Mouse (Mus musculus) stomach, postnatal 0 days (tissue): ENCODE results near the gene Prss57. TPM values are rescaled to one million over a fixed set of nuclear protein-coding genes. Genes with fewer than 3 reads are reported as not detected.
A peak's percentile ranks its signal among the peaks of the same experiment; 100 is the strongest.

Experiments used
- ATAC-seq: fragments of 200-750 bp; cut with Nextera tagmentation; 2 replicates; pipeline ENCODE4 v1.8.0; 2017; ENCODE audit not compliant: low FRiP score, low TSS enrichment
- DNase-seq: peaks from one replicate; pipeline ENCODE4 v3.0.0-alpha.2; 2016; ENCODE audit warnings: low spot score
- H3K27ac ChIP-seq: fragments of 300-500 bp; sonication (generic); replicated peaks from 2 replicates; pipeline ENCODE4 v1.5.1; 2014; ENCODE audit warnings: mild to moderate bottlenecking, control low read depth
- H3K27me3 ChIP-seq: fragments of 300-500 bp; sonication (generic); 2 replicates; pipeline ENCODE4 v1.6.1; 2014; ENCODE audit warnings: low read length; ENCODE audit not compliant: control insufficient read depth, insufficient read depth
- H3K36me3 ChIP-seq: fragments of 300-500 bp; sonication (generic); 2 replicates; pipeline ENCODE4 v1.6.1; 2014; ENCODE audit warnings: low read length, mixed read lengths; ENCODE audit not compliant: control insufficient read depth, insufficient read depth
- H3K4me1 ChIP-seq: fragments of 300-500 bp; sonication (generic); replicated peaks from 2 replicates; pipeline ENCODE4 v1.6.1; 2014; ENCODE audit warnings: antibody characterized with exemption; ENCODE audit not compliant: control insufficient read depth, insufficient read depth
- H3K4me2 ChIP-seq: fragments of 300-500 bp; sonication (generic); replicated peaks from 2 replicates; pipeline ENCODE4 v1.6.1; 2014; ENCODE audit warnings: low read depth, mild to moderate bottlenecking, control low read depth, moderate library complexity
- H3K4me3 ChIP-seq: fragments of 300-500 bp; sonication (generic); 2 replicates; pipeline ENCODE4 v1.5.1; 2014; ENCODE audit warnings: low read depth, low read length, control low read depth
- H3K9ac ChIP-seq: fragments of 300-500 bp; sonication (generic); 2 replicates; pipeline ENCODE4 v1.6.1; 2014; ENCODE audit warnings: mild to moderate bottlenecking, low read length, control low read depth, mixed read lengths
- H3K9me3 ChIP-seq: fragments of 300-500 bp; sonication (generic); 2 replicates; pipeline ENCODE4 v1.6.1; 2016; ENCODE audit warnings: low read length; ENCODE audit not compliant: control insufficient read depth
- CTCF ChIP-seq: IDR thresholded peaks from 2 replicates; pipeline ENCODE4 v1.5.1; 2016; ENCODE audit warnings: antibody characterized with exemption, low read depth, mild to moderate bottlenecking, moderate library complexity
- EP300 ChIP-seq: optimal IDR thresholded peaks from 2 replicates; pipeline ENCODE3; 2016; ENCODE audit warnings: antibody characterized with exemption
- WGBS: fragments of 180-500 bp; shearing (Covaris S2); extraction: QIAGEN DNeasy Blood & Tissue Kit; methylation state at CpG from one replicate; pipeline ENCODE4 v1.1.7; 2014; 5-methylcytosine and 5-hydroxymethylcytosine counted together
- polyA plus RNA-seq: library from polyadenylated mRNA; unstranded; fragments of >200 nt; fragmentation: Nextera tagmentation; extraction: Ambion mirVana; gene quantifications from 2 replicates; pipeline ENCODE4 v1.2.1, GENCODE M21; 2015

Prss57 gene
- polyA plus RNA-seq, 1 experiment from 2014 or later: 0.04 TPM

DNA sequence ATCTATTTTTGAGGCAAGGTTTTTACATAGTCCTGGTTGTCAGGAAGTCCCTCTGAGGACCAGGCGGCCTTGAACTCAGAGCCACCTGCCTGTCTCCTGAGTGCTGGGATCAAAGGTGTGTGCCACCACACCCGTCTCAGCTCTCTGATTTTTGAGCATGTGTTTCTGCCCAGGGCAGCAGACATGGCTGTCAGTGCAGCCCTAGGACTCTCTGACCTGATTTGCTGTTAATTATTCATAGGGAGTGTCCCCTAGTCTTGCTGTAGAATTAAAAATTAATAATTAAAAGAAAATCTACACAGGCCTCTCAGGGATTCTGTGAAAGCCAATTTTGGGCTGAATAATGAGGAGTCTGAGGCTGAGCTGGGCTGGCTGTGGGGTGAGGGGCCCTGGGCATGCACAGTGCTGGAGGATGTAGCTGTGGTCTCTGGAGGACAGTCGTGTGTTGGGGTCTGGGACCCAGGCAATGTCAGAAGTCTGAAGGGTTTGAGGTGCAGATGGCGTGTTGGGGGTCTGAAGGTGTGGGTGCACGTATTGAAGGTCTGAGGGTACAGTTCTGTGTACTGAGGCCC lies 23.6 kb upstream of the Prss57 start:
- DNase-seq (no peak), ATAC-seq (no peak)
- H3K4me2 ChIP-seq: no peak overlapping the region
- 0 out of 2 replicates have a peak, but pooled peaks cover under 1% of the 10 kb centered on the region for H3K36me3 ChIP-seq
- H3K27ac ChIP-seq: no peak overlapping the region
- TF ChIP-seq CTCF (no peak), EP300 (no peak)
- no peak overlapping the region for H3K4me3 ChIP-seq
- H3K9ac ChIP-seq: no peak overlapping the region
- H3K27me3 ChIP-seq: no peaks in the 10 kb centered on the region
- no peaks in the 10 kb centered on the region for H3K9me3 ChIP-seq
- no peaks in the 10 kb centered on the region for H3K4me1 ChIP-seq
- 81% methylated on average over 5 of the region's 5 CpGs for WGBS

DNA sequence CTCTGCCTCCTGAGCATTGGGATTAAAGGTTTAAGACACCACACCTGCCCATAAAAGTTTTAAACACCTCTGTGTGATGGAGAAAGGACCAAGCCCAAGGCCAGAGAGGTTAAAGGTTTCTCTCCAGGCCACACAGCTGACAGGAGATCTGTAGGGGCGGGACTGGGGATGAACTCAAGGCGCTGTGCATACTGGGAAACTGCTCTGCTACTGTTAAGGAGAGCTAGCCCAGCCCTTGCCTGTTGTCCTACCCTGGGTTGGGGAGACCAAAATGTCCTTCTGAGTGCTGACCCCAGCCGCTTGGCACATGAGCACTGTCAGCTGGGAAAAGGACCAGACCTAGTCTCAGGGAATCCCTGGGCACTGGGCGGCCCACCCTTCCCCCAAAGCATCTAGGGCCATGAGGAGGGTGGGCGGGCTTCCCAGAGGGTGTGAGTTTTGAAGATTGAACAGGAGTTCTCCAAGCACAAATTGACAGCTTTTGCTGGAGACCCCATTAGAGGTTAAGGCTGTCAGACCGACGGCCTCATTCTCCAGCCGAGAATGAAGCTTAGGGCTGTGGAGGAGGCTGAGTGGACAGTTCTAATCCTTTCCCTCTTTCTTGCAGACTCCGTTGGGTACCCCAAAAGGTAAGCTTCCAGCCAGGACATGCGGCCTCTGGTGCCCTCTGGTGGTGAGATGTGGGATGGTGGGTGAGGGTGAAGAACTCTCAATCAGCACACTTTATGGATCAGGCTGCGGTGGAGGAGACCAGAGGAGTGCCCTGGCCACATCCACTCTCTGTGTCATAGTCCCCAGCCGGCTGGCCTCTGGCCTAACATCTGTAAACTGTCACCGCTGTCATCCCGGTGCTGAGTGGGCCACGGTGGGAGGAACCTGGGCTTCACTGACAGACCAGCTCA lies 21.2 kb upstream of the Prss57 start:
- peak; percentile 86 for DNase-seq
- H3K27ac ChIP-seq: no peak overlapping the region
- ATAC-seq: peak; percentile 41
- H3K4me2 ChIP-seq: no peak overlapping the region
- WGBS: 30% methylated on average over 15 of the region's 15 CpGs
- H3K9ac ChIP-seq: no peak overlapping the region
- H3K4me1 ChIP-seq: no peaks in the 10 kb centered on the region
- TF ChIP-seq EP300 (no peak), CTCF (peak; percentile 97)
- no peaks in the 10 kb centered on the region for H3K27me3 ChIP-seq
- no peaks in the 10 kb centered on the region for H3K9me3 ChIP-seq
- H3K4me3 ChIP-seq: no peak overlapping the region
- 0 out of 2 replicates have a peak, but pooled peaks cover 3% of the 10 kb centered on the region for H3K36me3 ChIP-seq

DNA sequence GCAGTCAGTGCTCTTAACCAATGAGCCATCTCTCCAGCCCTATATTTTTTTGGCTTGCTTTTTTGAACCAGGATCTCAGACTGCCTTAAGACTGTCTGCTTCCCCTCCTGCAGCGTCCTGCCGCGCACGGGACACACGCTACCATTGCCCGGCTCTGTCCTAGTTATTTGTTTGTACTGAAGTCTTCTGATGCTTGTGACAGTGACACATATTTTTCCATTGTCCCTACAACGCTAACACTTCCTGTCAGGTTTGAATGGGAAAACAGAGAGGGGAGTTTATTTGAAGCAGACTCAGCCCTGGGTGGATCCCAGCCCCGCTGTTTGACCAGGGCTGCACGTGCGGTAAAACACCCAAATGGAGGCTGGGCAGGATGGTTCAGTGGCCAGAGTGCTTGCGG lies 18.0 kb upstream of the Prss57 start:
- Histone ChIP-seq H3K27ac (no peak overlapping the region), H3K9ac (no peak overlapping the region), H3K36me3 (0 out of 2 replicates have a peak, but pooled peaks cover 3% of the 10 kb centered on the region), H3K4me1 (no peaks in the 10 kb centered on the region), H3K4me2 (no peak overlapping the region), H3K27me3 (no peaks in the 10 kb centered on the region), H3K4me3 (no peak overlapping the region), H3K9me3 (no peaks in the 10 kb centered on the region)
- no peak for TF ChIP-seq EP300
- TF ChIP-seq CTCF: no peak
- 86% methylated on average over 11 of the region's 11 CpGs for WGBS
- no peak for DNase-seq
- no peak for ATAC-seq

DNA sequence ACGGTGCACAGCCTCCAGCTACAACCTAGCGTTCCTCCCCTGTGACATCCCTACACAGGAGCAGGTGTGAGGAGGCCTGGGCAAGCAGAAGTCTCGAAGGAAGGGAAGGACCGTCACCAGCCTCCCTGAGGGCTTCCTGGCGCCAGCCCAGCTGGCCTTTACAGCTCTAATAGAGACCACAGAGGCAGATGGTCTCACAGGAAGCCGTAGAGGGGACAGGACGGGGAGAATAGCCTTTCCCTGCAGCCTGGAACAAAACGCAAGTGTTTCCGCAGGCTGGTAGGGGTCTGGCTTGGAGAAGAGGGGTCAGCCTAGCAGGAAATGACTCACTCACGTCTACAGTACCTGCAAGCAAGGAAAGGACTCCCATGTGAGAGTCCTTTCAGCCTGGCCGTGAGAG lies 17.1 kb upstream of the Prss57 start:
- H3K4me1 ChIP-seq: no peaks in the 10 kb centered on the region
- TF ChIP-seq EP300: no peak
- TF ChIP-seq CTCF: no peak
- H3K27ac ChIP-seq: no peak overlapping the region
- H3K4me2 ChIP-seq: no peak overlapping the region
- no peaks in the 10 kb centered on the region for H3K9me3 ChIP-seq
- ATAC-seq: no peak
- no peak overlapping the region for H3K9ac ChIP-seq
- DNase-seq: no peak
- 0 out of 2 replicates have a peak, but pooled peaks cover 3% of the 10 kb centered on the region for H3K36me3 ChIP-seq
- 66% methylated on average over 11 of the region's 11 CpGs for whole genome bisulfite sequencing
- no peak overlapping the region for H3K4me3 ChIP-seq
- no peaks in the 10 kb centered on the region for H3K27me3 ChIP-seq

DNA sequence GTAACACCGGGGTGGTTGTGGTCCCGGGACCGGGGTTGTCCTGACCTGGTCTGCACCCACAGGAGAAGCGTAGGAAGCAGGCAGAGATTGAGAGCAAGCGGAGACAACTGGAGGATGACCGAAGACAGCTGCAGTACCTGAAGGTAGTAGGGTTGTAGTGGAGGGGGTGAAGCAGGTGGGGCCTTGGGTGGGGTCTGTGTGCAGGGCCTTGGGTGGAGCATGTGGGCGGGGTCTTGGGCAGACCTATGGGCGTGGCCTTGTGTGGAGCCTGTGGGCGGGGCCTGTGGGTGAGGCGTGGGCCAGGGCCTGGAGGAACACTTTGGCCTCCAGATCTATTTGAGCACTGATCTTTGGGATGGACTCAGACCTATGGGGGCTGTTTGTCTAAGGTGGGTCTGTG lies 16.2 kb upstream of the Prss57 start:
- Histone ChIP-seq H3K9me3 (no peaks in the 10 kb centered on the region), H3K36me3 (0 out of 2 replicates have a peak, but pooled peaks cover 3% of the 10 kb centered on the region), H3K27me3 (no peaks in the 10 kb centered on the region), H3K9ac (no peak overlapping the region), H3K4me1 (no peaks in the 10 kb centered on the region), H3K27ac (no peak overlapping the region), H3K4me2 (no peak overlapping the region; the same call in 1 of the 2 replicates), H3K4me3 (no peak overlapping the region)
- DNase-seq (peak; percentile 68), ATAC-seq (no peak)
- WGBS: 79% methylated on average over 10 of the region's 10 CpGs
- TF ChIP-seq CTCF: no peak
- TF ChIP-seq EP300: no peak

DNA sequence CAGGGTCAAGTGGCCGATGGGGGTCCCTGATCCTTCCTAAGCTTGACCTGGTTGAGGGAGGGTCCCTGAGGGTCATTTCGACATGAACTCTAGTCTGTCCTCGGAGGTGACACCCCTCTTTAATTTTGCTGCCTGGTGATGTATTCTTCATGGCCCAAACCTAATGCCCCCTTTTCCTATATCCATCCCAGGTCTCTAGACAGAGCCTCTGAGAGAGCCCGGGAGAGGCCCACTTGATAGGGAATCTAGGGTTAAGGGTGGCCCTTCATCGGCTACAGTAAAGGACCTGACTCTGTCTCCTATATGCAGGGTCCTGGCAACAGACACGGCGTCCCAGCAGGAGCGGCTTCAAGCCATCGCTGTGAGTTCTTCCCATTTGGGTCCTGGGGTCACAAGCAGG lies 15.6 kb upstream of the Prss57 start:
- TF ChIP-seq CTCF: no peak
- TF ChIP-seq EP300: no peak
- no peak overlapping the region for H3K9ac ChIP-seq
- H3K36me3 ChIP-seq: 0 out of 2 replicates have a peak, but pooled peaks cover 3% of the 10 kb centered on the region
- no peak overlapping the region for H3K27ac ChIP-seq
- no peak for DNase-seq
- no peak overlapping the region for H3K4me2 ChIP-seq
- no peaks in the 10 kb centered on the region for H3K27me3 ChIP-seq
- no peaks in the 10 kb centered on the region for H3K9me3 ChIP-seq
- no peak overlapping the region for H3K4me3 ChIP-seq
- ATAC-seq: no peak
- H3K4me1 ChIP-seq: no peaks in the 10 kb centered on the region
- 85% methylated on average over 9 of the region's 9 CpGs for WGBS
